Mouse (Mus musculus): ENCODE results near the gene Mink1. TPM values are rescaled to one million over a fixed set of nuclear protein-coding genes. Genes with fewer than 3 reads are reported as not detected.

Gene Mink1
- total RNA-seq, 2 experiments from 2014 or later, result 411 to 445 TPM

GRCm38 (mm10) chr11:70657573-70657972 is 94.9 kb downstream of the Mink1 start:
- no peak for DNase-seq (ENCODE audit: extremely low spot score in 1 of 2, low spot score in 2 of 2)
- Histone ChIP-seq H3K4me3 (no peak overlapping the region), H3K27ac (no peak overlapping the region)
- TF ChIP-seq CTCF (IDR thresholded peaks at IDR 0.05), result no peak
- intact Hi-C loops (cut with DNase I), result loop anchor here (10.0 kb wide), 1 partner anchor 423 kb away; the partner anchor contains the start of genes 0610010K14Rik, Gm21988 and Rnasek

- Histone ChIP-seq H3K27ac (no peak overlapping the region), H3K4me3 (no peak overlapping the region)
- TF ChIP-seq CTCF (IDR thresholded peaks at IDR 0.05), result no peak
- intact Hi-C loops (cut with DNase I), result loop anchor here (10.0 kb wide), 1 partner anchor 423 kb away; the partner anchor contains the start of genes 0610010K14Rik, Gm21988 and Rnasek
- no peak for DNase-seq (ENCODE audit: extremely low spot score in 1 of 2, low spot score in 2 of 2)
Measured at GRCm38 (mm10) chr11:70657991-70658390, 95.3 kb downstream of the Mink1 start.

- intact Hi-C loops (cut with DNase I), result loop anchor here (10.0 kb wide), 1 partner anchor 424 kb away; the partner anchor contains the start of genes 0610010K14Rik, Gm21988 and Rnasek
Measured at GRCm38 (mm10) chr11:70658521-70658920, 95.8 kb downstream of the Mink1 start.

GRCm38 (mm10) chr11:70658942-70659341 is 96.3 kb downstream of the Mink1 start:
- intact Hi-C loops (cut with DNase I), result loop anchor here (10.0 kb wide), 1 partner anchor 424 kb away; the partner anchor contains the start of genes 0610010K14Rik, Gm21988 and Rnasek
- no peak for DNase-seq (ENCODE audit: extremely low spot score in 1 of 2, low spot score in 2 of 2)
- Histone ChIP-seq H3K4me3 (no peak overlapping the region), H3K27ac (no peak overlapping the region)
- no peak for TF ChIP-seq CTCF (IDR thresholded peaks at IDR 0.05)

More at GRCm38 (mm10) chr11:70658521-70658920, 95.8 kb downstream of the Mink1 start:
- DNase-seq (ENCODE audit: extremely low spot score in 1 of 2, low spot score in 2 of 2), result no peak
- H3K4me3 ChIP-seq, result no peak overlapping the region
- TF ChIP-seq CTCF (IDR thresholded peaks at IDR 0.05), result no peak
- H3K27ac ChIP-seq, result no peak overlapping the region

GRCm38 (mm10) chr11:70660571-70660970 is 97.9 kb downstream of the Mink1 start:
- intact Hi-C loops (cut with DNase I), result no loop called here
- Histone ChIP-seq H3K4me3 (no peak overlapping the region), H3K27ac (no peak overlapping the region)
- TF ChIP-seq CTCF (IDR thresholded peaks at IDR 0.05), result no peak
- DNase-seq (ENCODE audit: extremely low spot score in 1 of 2, low spot score in 2 of 2), result no peak

GRCm38 (mm10) chr11:70663101-70663500 is 100.4 kb downstream of the Mink1 start:
- intact Hi-C loops (cut with DNase I), result no loop called here
- DNase-seq (ENCODE audit: extremely low spot score in 1 of 2, low spot score in 2 of 2), result no peak
- no peak for TF ChIP-seq CTCF (IDR thresholded peaks at IDR 0.05)

GRCm38 (mm10) chr11:70663957-70664356 is 101.3 kb downstream of the Mink1 start:
- intact Hi-C loops (cut with DNase I), result no loop called here

More at GRCm38 (mm10) chr11:70663101-70663500, 100.4 kb downstream of the Mink1 start:
- H3K27ac ChIP-seq, result no peak overlapping the region
- H3K4me3 ChIP-seq, result no peak overlapping the region

More at GRCm38 (mm10) chr11:70663957-70664356, 101.3 kb downstream of the Mink1 start:
- Histone ChIP-seq H3K4me3 (no peak overlapping the region), H3K27ac (no peak overlapping the region)
- no peak for DNase-seq (ENCODE audit: extremely low spot score in 1 of 2, low spot score in 2 of 2)
- no peak for TF ChIP-seq CTCF (IDR thresholded peaks at IDR 0.05)

Other genes with a start within 250 kb of the Mink1 start
- gene Alox12e, start 240.3 kb upstream of the Mink1 start, total RNA-seq (2021), result under 1 TPM in 1 of 2 experiments, not detected in 1; 0.33 TPM
- not detected for gene Alox15, start 210.8 kb upstream of the Mink1 start, total RNA-seq (2021)
- gene Pelp1, start 152.8 kb upstream of the Mink1 start, total RNA-seq (2021), result 10 to 100 TPM; 34.6 to 36.2 TPM
- 10 to 100 TPM; 74.3 to 86.0 TPM for gene Arrb2, start 130.2 kb upstream of the Mink1 start, total RNA-seq (2021)
- gene Med11, start 111.0 kb upstream of the Mink1 start, total RNA-seq (2021), result 10 to 100 TPM; 13.2 to 14.8 TPM
- gene Zmynd15, start 103.4 kb upstream of the Mink1 start, total RNA-seq (2021), result under 1 TPM; 0.36 to 0.44 TPM
- 1 to 10 TPM; 1.2 to 1.4 TPM for gene Cxcl16, start 102.9 kb upstream of the Mink1 start, total RNA-seq (2021)
- gene Tm4sf5, start 57.6 kb upstream of the Mink1 start, total RNA-seq (2021), result 1 to 10 TPM in 1 of 2 experiments, not detected in 1; 1.1 TPM
- gene Vmo1, start 48.3 kb upstream of the Mink1 start, total RNA-seq (2021), result not detected
- not detected for gene Gltpd2, start 43.7 kb upstream of the Mink1 start, total RNA-seq (2021)
- gene Psmb6, start 37.5 kb upstream of the Mink1 start, total RNA-seq (2021), result 100 to 1,000 TPM; 164 to 169 TPM
- not detected for gene Gm40193, start 29.9 kb upstream of the Mink1 start, total RNA-seq (2021)
- gene Pld2, start 22.8 kb upstream of the Mink1 start, total RNA-seq (2021), result 10 to 100 TPM; 12.8 to 13.6 TPM
- gene 4930544D05Rik, start 53.0 kb downstream of the Mink1 start, total RNA-seq (2021), result under 1 TPM; 0.61 TPM
- not detected for gene Chrne, start 56.3 kb downstream of the Mink1 start, total RNA-seq (2021)
- not detected for gene Gp1ba, start 76.2 kb downstream of the Mink1 start, total RNA-seq (2021)
- gene Rnf167, start 84.4 kb downstream of the Mink1 start, total RNA-seq (2021), result 10 to 100 TPM; 81.7 to 86.9 TPM
- 100 to 1,000 TPM; 107 to 117 TPM for gene Slc25a11, start 84.6 kb downstream of the Mink1 start, total RNA-seq (2021)
- gene Pfn1, start 91.8 kb downstream of the Mink1 start, total RNA-seq (2021), result 100 to 1,000 TPM; 207 to 224 TPM
- gene Eno3, start 94.3 kb downstream of the Mink1 start, total RNA-seq (2021), result 10 to 100 TPM in 1 of 2 experiments, 1 to 10 TPM in 1; 9.8 to 10.6 TPM
- gene Spag7, start 106.5 kb downstream of the Mink1 start, total RNA-seq (2021), result 10 to 100 TPM; 52.2 to 56.7 TPM
- gene Camta2, start 125.2 kb downstream of the Mink1 start, total RNA-seq (2021), result 100 to 1,000 TPM; 238 to 261 TPM
- gene Inca1, start 137.3 kb downstream of the Mink1 start, total RNA-seq (2021), result 1 to 10 TPM; 1.8 to 3.0 TPM
- gene Kif1c, start 137.7 kb downstream of the Mink1 start, total RNA-seq (2021), result 10 to 100 TPM; 58.1 to 60.7 TPM
- 10 to 100 TPM; 18.2 to 19.5 TPM for gene Zfp3, start 201.3 kb downstream of the Mink1 start, total RNA-seq (2021)
- not detected for gene Scimp, start 249.7 kb downstream of the Mink1 start, total RNA-seq (2021)

All from left cerebral cortex, adult 2 months (tissue).